In the genomic region with DNA sequence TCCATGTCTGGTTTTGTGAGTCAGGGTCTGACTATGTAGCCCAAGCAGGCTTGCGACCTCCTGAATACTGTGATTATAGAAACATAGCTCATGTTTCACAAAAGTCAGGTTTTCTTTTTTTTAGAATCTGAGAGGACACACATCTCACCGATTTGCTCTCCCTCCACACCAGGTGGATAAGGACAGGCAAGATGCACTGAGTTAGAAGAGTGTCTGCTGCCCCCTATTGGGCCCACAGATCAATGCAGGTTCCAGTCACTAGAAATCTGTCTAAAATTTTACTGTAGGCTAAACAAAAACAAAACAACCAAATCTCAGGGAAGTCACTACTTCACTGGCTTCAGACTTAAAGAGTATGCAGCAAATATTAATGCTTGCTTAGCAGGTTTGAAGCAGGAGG, we compare ENCODE assay signal across 10 mouse cellular contexts. TPM values are rescaled to one million over a fixed set of nuclear protein-coding genes. Genes with fewer than 3 reads are reported as not detected.
DNase-seq lines count a peak whose midpoint lies in the region; ATAC-seq and TF ChIP-seq lines count a peak whose summit lies in the region.
"Had no signal": no experiment of that assay in that cellular context is flagged by ENCODE, and none has a peak within 500 bp of the region (broad histone marks: within the 10 kb centered on the region; RNA-seq: fewer than 3 reads in every experiment).

No protein-coding gene starts in this region.

- no peak for TF ChIP-seq EP300 in MEL (IDR thresholded peaks at IDR 0.05; ENCODE audit: low read depth in 1 of 2, low read length in 2 of 2)

- no peak overlapping the region for H3K4me3 ChIP-seq in kidney, embryonic 16.5 days (ENCODE audit: low read length)
- H3K4me3 ChIP-seq in MEL (ENCODE audit: control insufficient read depth in 1 of 2, insufficient read depth in 1 of 2, low read depth in 2 of 2, low read length in 2 of 2), result no peak overlapping the region
- H3K4me3 ChIP-seq: embryonic facial prominence, embryonic 15.5 days; limb, embryonic 13.5 days had no signal

- H3K9ac ChIP-seq in kidney, embryonic 16.5 days (replicated peaks; ENCODE audit: low read length), result no peak overlapping the region
- H3K9ac ChIP-seq in MEL (ENCODE audit: control insufficient read depth, low read depth, low read length, poor library complexity, severe bottlenecking), result no peak overlapping the region
- H3K9ac ChIP-seq: embryonic facial prominence, embryonic 15.5 days; limb, embryonic 13.5 days had no signal

- no peaks in the 10 kb centered on the region for H3K4me1 ChIP-seq in kidney, embryonic 16.5 days (ENCODE audit: insufficient read depth, low read length)
- H3K4me1 ChIP-seq in MEL (ENCODE audit: control insufficient read depth in 1 of 2, insufficient read depth in 2 of 2, low read length in 2 of 2), result no peaks in the 10 kb centered on the region
- H3K4me1 ChIP-seq: embryonic facial prominence, embryonic 15.5 days; limb, embryonic 13.5 days had no signal

- no peak for TF ChIP-seq POLR2A in MEL (IDR thresholded peaks at IDR 0.05; ENCODE audit: control insufficient read depth in 1 of 2, insufficient read depth in 1 of 2, low read depth in 1 of 2, low read length in 2 of 2, poor library complexity in 1 of 2)

- no peak overlapping the region for H3K4me2 ChIP-seq in kidney, embryonic 16.5 days (replicated peaks; ENCODE audit: low read depth, low read length)
- H3K4me2 ChIP-seq: embryonic facial prominence, embryonic 15.5 days; limb, embryonic 13.5 days had no signal

- H3K79me2 ChIP-seq in MEL (ENCODE audit: control insufficient read depth, insufficient read depth, low read length, poor library complexity), result no peaks in the 10 kb centered on the region

- peak; percentile 49 for DNase-seq in kidney, adult 18-20 months
- DNase-seq in CD4-positive helper T cell, adult 2 months (ENCODE audit: low read depth, low spot score), result peak; percentile 58
- DNase-seq in MEL (ENCODE audit: low read depth, low spot score), result peak; percentile 83
- peak; percentile 66 for DNase-seq in cerebellum, postnatal 36 days
- peak; percentile 58 to 68 for DNase-seq in kidney, postnatal 4 days
- peak; percentile 60 for DNase-seq in retina, postnatal 1 day
- no peak for DNase-seq in c-Kit-positive CD71-positive TER-119-positive erythroid progenitor cells, embryonic 14.5 days (ENCODE audit: low spot score)

- peaks cover 18% of the 10 kb centered on the region for H3K36me3 ChIP-seq in kidney, embryonic 16.5 days (ENCODE audit: insufficient read depth, low read length)
- peaks cover 0 to 7% of the 10 kb centered on the region in 2 experiments; a peak in 2 of 4 replicates for H3K36me3 ChIP-seq in MEL (ENCODE audit: control insufficient read depth in 1 of 2, insufficient read depth in 2 of 2, low read length in 2 of 2)

- no peaks in the 10 kb centered on the region for H3K27me3 ChIP-seq in kidney, embryonic 16.5 days (ENCODE audit: insufficient read depth, low read length)
- H3K27me3 ChIP-seq in MEL (ENCODE audit: control insufficient read depth in 1 of 2, insufficient read depth in 2 of 2, low read length in 2 of 2), result no peaks in the 10 kb centered on the region
- H3K27me3 ChIP-seq: embryonic facial prominence, embryonic 15.5 days; limb, embryonic 13.5 days had no signal

- no peaks in the 10 kb centered on the region for H3K9me3 ChIP-seq in kidney, embryonic 16.5 days (ENCODE audit: low read length)
- H3K9me3 ChIP-seq in MEL (replicated peaks; ENCODE audit: insufficient read depth, low read length), result no peaks in the 10 kb centered on the region
- H3K9me3 ChIP-seq: embryonic facial prominence, embryonic 15.5 days; limb, embryonic 13.5 days had no signal

- no peak for ATAC-seq in kidney, embryonic 16.5 days (ENCODE audit: low FRiP score, low TSS enrichment)

- WGBS in kidney, embryonic 16.5 days, result 50% methylated on average over 2 of the region's 2 CpGs

- H3K27ac ChIP-seq in kidney, embryonic 16.5 days (ENCODE audit: low read length), result no peak overlapping the region
- H3K27ac ChIP-seq in MEL (ENCODE audit: control insufficient read depth, low read depth, low read length), result no peak overlapping the region
- H3K27ac ChIP-seq: embryonic facial prominence, embryonic 15.5 days; limb, embryonic 13.5 days had no signal

- TF ChIP-seq CTCF in MEL (IDR thresholded peaks at IDR 0.05 in 2 of 3, conservative IDR thresholded peaks at IDR 0.05 in 1 of 3; ENCODE audit: control insufficient read depth in 1 of 3, insufficient read depth in 1 of 3, low read depth in 2 of 3, low read length in 3 of 3, poor library complexity in 1 of 3, severe bottlenecking in 1 of 3), result peak; percentile 87 to 99 (median 91)

- TF ChIP-seq RAD21 in MEL (IDR thresholded peaks at IDR 0.05; ENCODE audit: low read depth, low read length), result peak; percentile 98

TF ChIP-seq in MEL, 35 proteins besides CTCF, POLR2A, EP300 and RAD21:
- peak; percentile 81 for TF ChIP-seq ZC3H11A (IDR thresholded peaks at IDR 0.05; ENCODE audit: low read depth, low read length)
- TF ChIP-seq TCF12 (IDR thresholded peaks at IDR 0.05; ENCODE audit: low read depth, low read length), result no peak
- no peak for TF ChIP-seq RCOR1 (IDR thresholded peaks at IDR 0.05; ENCODE audit: low read depth, low read length)
- peak; percentile 35; the same call in 1 of the 2 replicates for TF ChIP-seq TBP (IDR thresholded peaks at IDR 0.05; ENCODE audit: low read depth, low read length)
- TF ChIP-seq KAT2A (conservative IDR thresholded peaks at IDR 0.05; ENCODE audit: low read depth, low read length), result no peak
- TF ChIP-seq SMC3 (IDR thresholded peaks at IDR 0.05; ENCODE audit: low read depth, low read length), result peak; percentile 93
- TF ChIP-seq SIN3A (IDR thresholded peaks at IDR 0.05; ENCODE audit: low read length), result no peak
- TF ChIP-seq HCFC1 (IDR thresholded peaks at IDR 0.05; ENCODE audit: low read depth, low read length), result 0 out of 2 replicates have a peak, but pooled peaks have one; percentile 22

RNA-seq across cellular contexts. Expression of gene Bcl2, which starts 21.5 kb away (rescaled TPM):
- 20.4 and 28.2 TPM in 2 replicates for polyA plus RNA-seq in kidney, embryonic 16.5 days (2015; fragmentation: Nextera tagmentation; extraction: Ambion mirVana)
- total RNA-seq in MEL (2012; rRNA removed), result 26.0 and 30.9 TPM in 2 replicates
- polyA plus RNA-seq in MEL (2012; ENCODE audit: insufficient read depth in 1 of 2, insufficient read length in 2 of 2, low read depth in 1 of 2, low replicate concordance in 2 of 2, missing spikeins in 1 of 2), result 10 to 100 TPM; 38.8 to 87.0 TPM

RNA-seq across cellular contexts. Expression of gene Kdsr, which starts 23.9 kb away (rescaled TPM):
- polyA plus RNA-seq in kidney, embryonic 16.5 days (2015; fragmentation: Nextera tagmentation; extraction: Ambion mirVana), result 14.7 and 16.3 TPM in 2 replicates
- total RNA-seq in MEL (2012; rRNA removed), result 15.1 and 15.3 TPM in 2 replicates
- 10 to 100 TPM in 1 of 2 experiments, not detected in 1; 20.3 TPM for polyA plus RNA-seq in MEL (2012; ENCODE audit: insufficient read depth in 1 of 2, insufficient read length in 2 of 2, low read depth in 1 of 2, low replicate concordance in 2 of 2, missing spikeins in 1 of 2)
